Mouse (Mus musculus) yolk sac, embryonic 10.5 days (tissue): ENCODE measurements at regions not wholly inside any gene's neighbourhood (a gene's known extent, or its start where the extent isn't known, plus 50 kb on each side); places are given as distances from the start of the nearest gene placed in this dataset.

Experiments
- DNase-seq: peaks from one replicate; pipeline ENCODE4 v3.0.0-alpha.2; 2017; ENCODE audit warnings: low spot score

DNA sequence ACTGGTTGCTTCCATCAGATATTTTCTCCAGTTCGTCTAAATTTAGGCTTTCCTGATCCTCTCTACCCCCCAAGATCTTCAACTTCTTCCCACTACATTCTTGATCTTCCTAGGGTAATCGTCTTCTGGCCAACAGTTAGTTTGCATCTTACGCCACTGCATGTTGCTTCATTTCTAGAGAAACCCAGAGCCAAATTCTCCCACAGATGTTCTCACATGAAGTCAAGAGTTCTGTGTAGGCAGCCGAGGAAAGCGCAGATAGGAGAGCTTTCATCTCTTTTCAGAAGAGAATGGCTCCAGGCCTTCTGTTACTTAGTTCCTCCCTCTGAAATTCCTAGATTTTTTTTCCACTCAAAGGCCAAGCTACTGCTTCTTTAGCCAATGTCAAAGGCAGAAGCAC lies 179.9 kb downstream of the Fgf10 start:
- DNase-seq: no peak

DNA sequence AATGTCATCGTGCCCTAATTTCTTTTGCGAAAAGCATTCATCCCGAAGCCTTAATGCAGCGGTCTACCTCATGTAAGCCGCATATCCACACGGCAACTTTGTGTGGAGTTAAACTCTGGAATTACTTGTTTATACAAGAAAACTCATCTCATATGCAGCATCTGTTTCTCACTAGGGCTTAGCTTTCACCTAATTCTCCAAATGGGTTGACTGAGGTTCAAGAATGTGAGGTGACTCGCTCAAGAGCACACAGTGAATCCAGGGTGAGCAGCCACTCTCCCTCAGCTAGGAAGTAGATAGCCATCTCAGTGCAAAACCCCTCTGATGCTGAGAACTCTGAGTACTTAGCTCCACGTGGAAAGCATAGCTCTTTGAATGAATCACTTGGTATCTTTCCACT lies 181.1 kb downstream of the Fgf10 start:
- DNase-seq: no peak

DNA sequence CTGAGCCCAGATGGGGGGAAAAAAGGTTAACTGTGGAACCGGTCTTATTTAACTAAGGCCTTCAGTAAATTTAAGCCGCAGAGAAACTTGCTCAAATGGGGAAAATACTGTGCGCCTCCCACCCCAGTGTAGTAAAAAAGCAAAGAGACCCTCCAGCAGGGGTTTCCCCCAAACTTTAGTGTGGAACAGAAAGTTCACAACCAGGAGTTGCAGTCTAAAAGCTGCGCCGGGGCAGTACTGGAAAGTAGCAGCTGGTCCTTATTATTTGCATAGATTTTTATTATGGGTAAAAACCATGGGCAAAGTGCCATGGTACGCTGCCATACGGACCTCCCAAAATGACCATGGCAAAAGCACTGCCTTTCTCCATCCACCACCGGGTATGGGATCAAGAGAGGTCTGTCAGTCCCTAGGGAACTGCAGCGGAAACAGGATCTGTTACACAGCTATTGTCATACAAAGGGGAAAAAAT lies 216.8 kb downstream of the Fgf10 start:
- no peak for DNase-seq

DNA sequence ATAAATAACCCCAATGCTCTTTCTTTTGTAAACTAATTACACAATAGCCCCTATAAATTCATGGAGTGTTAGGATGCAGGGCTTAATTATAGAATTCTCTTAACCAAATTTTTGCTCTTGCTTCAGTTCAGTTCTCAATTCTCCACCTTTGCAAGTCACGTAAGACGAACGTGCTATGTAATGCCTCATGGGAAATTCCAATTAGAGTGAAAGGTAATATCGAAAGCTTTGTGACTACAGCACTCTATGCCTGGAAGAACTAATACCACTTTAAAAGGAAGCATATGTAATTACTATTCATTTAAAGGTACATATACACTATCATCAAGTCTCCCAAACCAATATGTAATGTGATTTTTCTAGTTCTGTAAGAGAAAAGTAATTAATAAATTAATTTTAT lies 225.5 kb downstream of the Fgf10 start:
- DNase-seq: no peak

DNA sequence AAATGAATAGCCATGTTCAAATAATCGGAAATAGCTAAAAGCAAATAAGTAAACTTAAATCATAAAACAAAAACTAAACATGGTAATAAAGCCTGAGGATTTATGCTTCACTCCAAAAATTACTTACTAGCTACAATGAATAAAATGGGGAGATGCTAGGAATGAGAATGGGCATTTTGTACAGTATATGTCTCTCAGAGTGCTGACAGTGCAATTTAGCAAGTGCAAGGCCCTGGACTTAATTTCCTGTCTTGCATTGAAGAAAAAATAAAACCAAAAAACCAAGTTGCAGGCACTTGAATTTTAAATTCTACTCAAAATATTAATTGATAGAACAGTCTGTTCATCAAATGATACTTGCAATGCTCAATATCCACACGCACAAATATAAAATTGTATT lies 232.4 kb downstream of the Fgf10 start:
- DNase-seq: no peak

DNA sequence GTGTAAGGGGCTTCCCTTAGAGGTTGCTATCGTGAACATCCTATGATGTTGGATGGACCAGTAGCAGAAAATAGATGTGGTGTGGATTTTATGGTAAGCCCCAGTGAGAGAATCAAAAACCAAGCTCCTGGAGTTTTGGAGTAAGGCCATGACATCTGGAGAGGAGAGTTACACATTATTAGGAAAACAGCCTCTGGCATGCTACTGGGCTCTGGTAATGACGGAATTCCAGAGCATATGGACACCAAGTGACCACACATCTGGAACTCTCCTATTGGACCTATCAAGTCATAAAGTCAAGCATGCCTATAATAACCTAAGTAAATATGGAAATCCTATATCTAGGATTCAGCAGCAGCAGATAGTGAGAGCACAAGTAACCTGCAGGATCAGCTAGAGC lies 240.8 kb downstream of the Fgf10 start:
- DNase-seq: no peak

DNA sequence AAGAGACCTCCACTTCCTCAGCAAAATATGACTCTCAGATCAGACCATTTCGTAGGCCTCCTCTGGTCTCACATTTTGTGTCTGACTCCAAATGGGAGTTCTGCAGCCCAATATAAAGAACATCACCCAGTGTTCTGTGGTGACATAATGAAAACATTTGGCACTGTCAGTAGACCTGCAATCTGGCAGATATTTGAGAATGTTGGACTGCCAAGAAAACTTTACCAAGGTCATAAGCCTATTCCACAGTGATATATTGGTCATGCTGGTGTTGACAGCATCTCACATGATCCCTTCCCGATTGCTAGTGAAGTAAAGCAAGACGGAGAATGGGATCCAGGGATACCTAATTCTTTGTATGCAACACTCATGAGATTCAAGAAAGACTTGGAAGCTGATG lies 271.2 kb downstream of the Fgf10 start:
- no peak for DNase-seq

DNA sequence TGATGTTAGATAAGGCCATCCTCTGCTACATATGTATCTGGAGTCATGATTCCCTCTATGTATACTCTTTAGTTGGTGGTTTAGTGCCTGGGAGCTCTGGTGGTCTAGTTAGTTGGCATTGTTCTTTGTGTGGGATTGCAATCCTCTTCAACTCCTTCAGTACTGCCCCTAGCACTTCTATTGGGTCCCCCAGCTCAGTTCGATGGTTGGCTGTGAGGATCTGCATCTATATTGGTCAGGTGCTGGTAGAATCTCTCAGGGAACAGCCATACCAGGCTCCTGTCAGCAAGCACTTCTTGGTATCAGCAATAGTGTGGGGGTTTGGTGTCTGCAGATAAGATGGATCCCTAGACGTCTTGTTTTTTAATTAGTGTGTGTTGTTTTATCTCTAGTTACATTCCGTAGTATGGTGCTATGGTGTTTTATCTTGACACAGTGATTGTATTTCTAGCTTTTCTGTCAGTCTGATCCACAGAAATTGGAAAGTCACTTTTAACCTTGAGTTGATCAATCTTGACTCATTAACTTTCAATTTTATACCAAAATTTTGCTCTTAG lies 296.6 kb downstream of the Fgf10 start:
- no peak for DNase-seq

DNA sequence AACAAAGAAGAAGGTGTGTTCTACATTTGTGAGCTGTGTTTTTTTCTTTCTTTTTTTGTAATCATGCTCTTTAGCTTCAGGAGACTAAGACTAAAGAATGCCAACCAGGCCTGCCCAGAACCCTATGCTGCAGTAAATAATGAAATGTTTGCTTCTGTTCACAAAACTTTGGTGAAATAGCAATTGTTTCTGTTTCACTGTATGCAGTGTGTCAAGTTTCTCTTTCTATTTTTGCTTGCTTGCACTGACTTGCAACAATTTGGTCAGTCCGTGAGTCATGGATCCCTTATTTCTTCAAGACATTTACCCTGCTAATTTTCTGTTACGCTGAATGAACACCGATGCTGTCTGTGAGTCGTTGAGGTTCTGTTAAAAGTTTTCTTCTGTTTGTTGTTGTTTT lies 298.1 kb downstream of the Fgf10 start:
- no peak for DNase-seq

DNA sequence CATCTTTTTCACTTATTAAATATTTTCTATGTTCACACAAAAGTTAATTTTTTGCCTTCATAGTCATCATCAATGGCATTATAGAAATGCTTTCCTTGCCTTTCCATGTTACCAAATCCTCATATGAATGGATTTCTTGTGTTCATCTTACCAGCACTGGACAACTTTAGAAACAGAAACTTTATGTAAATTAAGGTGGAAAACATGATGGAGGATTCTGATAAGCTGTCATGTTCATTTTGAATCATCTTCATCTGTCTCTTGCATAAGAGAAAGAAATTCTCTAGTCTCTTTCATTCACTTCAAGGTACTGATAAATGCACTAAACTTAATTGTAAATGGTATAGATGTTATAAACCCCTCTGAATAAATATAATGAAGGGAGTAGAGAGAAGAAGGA lies 305.4 kb downstream of the Fgf10 start:
- DNase-seq: no peak

DNA sequence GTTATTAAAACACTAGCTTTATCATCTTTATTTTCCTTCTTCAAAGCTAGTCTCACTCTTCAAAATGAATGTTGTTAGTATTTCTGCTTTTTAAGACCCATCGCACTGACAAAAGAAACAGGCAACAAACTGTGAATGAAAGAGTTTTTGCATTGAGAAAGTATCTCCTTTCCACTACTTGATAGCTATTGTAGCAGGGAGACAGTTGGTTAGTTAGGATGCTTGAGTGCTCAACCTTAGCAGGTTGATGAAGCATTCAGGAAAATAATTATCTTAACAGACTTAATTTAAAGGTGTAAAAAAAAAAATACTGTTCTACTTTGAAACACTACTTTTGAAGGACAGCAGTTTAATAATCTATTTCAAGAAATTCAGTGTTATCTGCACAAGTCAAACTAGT lies 305.9 kb downstream of the Fgf10 start:
- DNase-seq: no peak

DNA sequence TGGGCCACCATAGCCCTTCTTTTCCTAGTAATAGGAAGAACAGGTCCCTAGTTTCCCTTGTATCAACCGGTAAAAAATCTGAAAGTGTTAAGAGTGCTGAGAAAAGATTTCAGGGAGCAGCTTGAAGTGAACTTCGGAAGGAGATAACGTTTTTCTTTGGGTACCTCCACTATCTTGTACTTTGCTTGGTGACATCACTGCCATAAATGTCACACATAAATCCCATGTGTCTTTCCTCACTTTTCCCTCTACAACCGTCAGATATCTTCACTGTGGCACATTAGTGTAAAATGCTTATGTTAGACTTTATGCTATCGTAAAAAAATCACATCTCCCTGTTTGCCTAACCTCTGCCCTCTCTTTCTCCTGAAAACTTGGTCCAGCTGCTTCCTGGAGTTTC lies 309.9 kb downstream of the Fgf10 start:
- DNase-seq: no peak

DNA sequence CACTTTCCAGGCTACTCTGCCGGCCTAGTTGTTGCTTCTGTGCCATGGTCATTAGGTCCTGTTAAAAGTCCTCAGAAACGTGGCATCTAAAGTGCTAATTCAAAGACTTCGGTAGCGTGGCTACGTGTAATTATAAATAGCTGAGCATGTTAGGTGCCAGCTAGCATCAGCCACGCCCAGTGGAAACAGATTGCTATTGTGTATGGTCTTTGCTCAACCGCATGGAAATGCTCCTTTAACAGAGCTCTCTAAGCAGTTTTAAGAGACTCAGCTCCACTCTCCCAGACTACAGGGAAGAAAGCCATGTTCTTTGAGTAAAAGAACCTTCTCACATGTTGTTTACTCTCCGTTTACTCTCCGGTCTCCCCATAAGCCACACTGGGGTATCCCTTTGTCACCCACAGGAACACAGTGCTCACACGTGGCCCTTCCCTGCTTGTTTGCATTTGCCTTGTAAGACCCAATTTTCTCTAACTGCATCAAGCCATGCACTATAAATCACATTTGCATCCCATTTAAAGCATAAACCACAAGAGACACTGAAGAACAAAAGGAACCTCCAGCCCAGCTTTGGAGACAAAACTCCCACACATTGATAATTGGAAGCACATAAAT lies 311.7 kb downstream of the Fgf10 start:
- no peak for DNase-seq

DNA sequence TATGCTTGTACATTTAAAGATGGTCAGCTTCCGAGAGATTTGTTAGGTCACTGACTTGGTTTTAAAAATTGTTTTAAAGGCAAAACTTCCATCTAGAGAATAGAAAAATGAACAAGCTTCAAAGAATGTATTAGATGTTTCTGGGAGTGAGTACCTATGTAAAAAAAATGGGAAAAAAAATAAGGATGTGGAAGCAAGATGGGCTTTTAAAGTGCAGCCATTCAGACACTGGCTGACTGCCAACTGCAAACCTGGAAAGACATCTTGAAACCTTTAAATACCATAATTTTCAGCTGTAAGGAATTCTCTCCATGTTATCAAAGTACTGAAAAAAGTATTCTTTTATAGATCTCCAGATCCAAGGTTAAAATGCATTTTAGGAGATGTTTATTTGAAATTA lies 315.7 kb downstream of the Fgf10 start:
- DNase-seq: no peak

DNA sequence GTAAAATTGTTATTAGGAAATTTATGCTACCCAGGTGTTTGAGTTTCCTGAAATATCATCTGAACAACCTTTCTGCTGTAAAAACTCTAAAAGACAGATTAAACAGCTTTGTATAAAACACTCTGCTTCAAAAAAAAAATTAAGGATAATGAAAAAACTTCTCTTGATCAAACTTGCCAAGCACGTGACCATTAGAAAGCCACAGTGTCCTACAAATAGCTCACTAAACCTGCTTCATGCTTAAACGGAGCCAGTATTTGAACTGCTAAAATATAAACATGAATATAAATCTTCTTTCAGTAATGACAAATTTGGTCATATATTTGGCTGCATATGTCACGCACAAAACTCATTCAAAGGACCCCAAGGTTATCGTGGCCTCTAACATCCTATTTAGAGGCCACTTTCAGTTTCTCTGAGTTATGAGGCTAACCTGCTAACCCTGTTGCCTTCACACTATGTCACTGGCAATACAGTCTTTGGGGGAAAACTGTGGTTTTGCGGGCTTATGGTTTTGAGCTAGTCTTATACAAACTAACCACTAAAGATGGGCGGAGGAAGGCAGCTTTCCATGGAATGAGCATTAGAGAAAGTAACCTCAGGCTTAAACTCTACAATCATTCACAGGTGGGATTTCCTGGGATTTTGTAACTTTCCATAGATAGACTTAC lies 355.8 kb downstream of the Fgf10 start:
- DNase-seq: no peak

DNA sequence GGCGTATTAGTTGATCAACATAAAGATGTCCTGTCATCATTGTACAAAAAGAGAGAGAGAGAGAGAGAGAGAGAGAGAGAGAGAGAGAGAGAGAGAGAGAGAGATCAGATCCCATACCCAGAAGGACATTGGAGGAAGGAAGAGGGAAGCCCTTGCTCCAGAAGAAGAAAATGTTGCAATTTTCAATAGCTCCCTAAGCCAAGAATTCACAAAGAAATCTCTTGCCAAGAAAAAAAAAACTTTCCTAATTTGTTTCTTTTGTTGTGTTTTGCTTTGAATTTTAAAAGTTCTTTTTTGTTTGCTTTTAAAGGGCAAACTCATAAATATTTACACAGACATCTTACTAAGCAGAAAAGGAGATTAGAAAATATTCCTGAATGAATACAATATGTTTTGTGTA lies 370.0 kb downstream of the Fgf10 start:
- no peak for DNase-seq

DNA sequence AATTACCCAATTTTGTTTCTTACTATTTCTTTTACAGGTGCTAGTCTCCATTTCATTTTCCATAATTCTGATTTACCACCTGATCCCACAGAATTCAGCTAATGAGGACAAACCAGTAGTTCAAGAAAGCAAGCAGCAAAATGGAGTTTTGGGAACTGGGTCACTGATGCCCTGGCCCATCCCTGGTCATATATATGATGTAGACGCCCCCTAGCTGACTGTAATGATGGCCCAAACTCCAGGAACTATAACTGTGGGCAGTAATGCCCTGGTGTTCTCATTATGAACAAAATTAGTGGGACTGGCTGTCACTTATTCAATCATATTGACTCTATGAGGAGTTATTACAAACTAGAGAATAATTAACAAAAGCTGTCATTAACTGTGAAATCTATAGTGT lies 375.5 kb downstream of the Fgf10 start:
- DNase-seq: no peak

DNA sequence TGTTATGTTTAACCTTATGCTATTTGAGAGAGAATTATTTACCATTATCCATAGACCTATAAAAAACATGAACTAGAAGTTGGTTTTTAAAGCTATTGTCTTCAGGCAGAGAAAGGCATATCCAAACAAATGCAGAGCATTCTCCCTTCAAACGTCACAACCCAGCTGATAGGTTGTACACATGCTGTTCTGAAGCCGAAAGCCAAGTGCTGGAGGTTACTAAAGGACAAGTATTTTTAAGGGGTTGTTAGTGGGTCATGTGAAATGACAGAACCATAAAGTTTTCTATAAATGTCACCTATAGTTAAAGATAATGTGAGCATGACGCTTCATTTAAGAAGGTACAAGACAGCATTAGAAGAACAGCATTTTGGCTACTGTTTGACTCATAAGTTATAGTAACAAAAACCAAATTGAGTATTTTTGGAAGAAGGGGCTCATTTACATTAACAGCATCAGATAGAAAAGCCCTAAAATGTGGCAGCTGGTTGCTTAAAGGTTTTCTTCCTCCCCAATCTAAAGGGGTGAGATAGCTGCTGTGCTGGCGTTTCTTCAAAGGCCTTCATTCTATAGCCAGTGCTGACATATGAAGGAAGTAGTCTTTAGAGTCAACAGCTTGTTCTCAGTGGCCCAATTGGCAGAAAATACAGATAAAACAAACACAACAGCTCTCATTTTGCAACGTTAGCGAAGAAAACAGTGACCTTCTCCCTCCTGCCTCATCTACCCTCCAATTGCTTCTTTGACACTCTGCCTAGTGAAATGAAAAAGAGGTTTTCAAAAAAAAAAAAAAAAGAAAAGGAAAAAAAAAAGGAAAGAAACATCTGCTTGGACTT lies 359.4 kb upstream of the Paip1 start:
- DNase-seq: no peak

DNA sequence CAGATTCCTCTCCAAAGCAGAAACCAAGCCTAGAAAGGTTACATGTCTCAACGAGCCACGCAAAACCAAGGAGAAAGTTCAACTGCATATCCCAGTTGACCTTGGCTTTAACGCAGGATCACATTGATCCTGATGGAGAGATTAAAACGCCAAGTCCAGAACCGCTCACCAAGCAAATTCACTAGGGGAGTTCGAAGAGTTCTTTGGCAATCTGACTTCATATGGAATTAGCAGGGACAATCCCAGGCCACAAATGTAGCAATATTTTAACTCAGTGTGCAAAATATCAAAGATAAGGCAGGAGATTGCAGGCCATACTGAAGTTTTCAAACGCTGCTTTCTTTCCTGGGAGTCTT lies 358.8 kb upstream of the Paip1 start:
- DNase-seq: no peak

DNA sequence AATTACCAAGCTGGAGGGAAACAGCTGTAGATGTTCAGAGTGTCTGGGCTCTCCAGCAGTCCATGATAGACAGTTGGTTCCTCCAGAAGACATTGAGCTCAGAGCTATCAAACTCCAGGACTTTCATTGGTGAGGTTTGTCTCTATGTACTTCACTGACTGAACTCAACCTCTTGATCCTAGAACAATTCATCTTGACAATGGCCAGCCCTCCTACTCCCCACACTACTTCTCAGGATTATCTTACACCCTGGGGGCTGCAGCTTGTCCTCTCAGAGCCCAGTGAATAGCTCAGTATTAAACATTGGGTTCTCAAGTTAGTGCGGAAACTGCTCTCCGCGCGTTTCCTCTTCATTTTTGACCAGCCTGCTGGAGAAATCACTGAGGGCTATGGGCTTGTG lies 349.2 kb upstream of the Paip1 start:
- no peak for DNase-seq

DNA sequence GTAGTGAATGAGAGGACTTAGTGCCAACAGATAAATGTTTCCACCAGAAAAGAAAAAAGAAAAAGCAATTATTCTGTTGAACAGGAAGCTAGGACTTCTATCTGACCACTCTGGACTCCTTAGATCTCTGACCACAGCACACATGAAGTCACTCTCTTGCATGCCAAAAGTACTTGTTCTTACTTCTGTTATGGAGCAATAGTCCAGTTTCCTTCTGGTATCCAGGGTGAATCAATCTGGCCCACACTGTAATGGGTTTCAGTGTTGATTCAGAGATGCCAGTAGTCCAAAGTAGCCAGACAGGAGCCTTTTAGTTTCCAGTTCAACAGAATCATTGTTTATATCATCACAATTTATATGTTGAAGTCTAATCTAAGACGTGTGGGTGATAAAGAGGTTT lies 346.7 kb upstream of the Paip1 start:
- no peak for DNase-seq

DNA sequence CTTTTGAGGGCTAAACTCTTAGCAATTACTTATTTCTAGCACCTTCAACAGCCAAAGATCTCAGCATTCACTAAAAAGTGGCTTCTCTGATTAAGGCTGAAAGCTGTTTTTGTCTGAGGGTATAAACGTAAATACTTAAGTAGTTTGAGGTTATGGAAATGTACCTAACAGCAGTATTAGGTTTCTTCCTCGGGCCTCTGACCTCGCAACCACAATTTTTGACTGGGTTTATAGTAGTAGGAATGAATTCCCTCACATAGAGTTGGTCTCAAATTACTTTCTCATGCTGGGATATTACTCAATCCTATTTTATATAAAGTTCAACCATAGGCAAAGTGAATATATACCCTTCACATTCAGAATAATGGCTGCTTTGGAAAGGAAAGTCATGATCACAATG lies 310.5 kb upstream of the Paip1 start:
- no peak for DNase-seq

DNA sequence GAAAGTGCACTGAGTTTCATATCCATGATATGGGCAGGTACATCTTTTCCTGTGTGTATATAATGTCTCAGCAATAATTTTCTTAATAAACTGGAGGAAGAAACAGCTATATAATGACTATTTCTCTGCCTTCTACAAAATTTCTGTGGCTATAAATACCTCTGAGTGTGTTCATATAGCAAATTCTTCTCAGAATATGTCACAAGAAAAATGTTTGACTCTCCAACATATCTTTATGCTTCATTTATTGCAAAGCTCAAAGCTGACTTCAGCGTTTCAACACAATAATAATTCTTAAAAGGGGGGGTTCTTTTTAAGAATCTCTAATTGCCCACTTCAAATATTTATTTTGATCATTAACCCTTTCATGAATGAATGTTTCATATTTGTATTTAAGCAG lies 310.0 kb upstream of the Paip1 start:
- no peak for DNase-seq
